Mouse (Mus musculus) MN1 (cell line): ENCODE results near the gene Tex22.
A peak's percentile ranks its signal among the peaks of the same experiment; 100 is the strongest.

Source experiments
- DNase-seq: peaks from one replicate; pipeline ENCODE4 v3.0.0-alpha.2; 2016; ENCODE audit warnings: low spot score

Gene Tex22

GRCm38 (mm10) chr12:113060178-113060577 lies 14.1 kb upstream of the Tex22 start:
- DNase-seq: no peak

DNA sequence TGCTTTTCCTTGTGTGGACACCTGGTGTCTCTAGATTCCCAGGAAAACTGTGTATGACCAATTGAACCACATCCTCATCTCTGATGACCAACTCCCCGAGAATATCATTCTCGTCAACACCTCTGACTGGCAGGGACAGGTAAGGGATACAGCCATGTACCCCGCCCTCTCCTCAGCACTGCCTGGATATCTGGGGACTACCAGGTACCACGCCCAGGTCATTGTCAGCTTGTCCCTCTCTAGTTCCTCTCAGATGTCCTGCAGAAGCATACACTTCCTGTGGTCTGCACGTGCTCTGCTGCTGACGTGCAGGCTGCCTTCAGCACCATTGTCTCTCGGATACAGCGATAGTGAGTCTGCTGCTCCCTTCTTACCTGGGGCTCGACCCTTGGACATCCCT lies 12.7 kb upstream of the Tex22 start:
- no peak for DNase-seq

DNA sequence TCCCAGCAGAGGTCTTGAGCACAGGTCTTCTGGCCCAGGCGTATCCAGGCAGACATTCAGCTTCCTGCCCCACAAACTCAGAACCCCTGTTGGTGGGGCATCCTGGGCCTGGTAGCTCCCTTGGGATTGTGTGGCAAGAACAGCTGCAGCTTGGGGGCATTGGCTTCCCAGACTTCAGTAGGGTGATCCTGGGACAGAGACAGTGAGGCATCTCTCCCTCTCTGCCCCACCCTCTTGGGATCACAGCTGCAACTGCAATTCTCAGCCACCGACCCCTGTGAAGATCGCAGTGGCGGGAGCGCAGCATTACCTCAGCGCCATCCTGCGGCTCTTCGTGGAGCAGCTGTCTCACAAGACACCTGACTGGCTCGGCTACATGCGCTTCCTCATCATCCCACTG lies 12.1 kb upstream of the Tex22 start:
- no peak for DNase-seq

GRCm38 (mm10) chr12:113063700-113064099 lies 10.6 kb upstream of the Tex22 start:
- no peak for DNase-seq

- no peak for DNase-seq
Measured at GRCm38 (mm10) chr12:113068002-113068401, 6.3 kb upstream of the Tex22 start.

DNA sequence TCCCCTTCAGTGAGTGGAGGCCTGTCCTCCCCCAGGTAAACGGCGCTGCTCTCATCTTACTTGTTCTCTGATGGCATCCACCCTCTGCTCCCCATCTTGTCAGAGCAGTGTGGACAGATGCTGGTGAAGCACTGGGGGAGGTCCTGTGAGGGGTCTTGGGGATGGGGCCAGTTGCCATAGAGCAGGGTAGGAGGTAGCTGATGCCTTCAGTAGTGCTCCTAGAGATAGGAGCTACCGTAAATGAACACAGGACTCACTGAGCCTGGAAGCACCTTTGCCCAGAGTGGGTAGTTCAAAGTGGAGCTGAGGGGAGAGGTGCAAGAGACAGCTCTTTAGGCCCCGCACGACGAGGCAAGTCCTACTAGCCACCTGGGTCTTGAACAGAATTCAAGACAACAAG lies 4.9 kb upstream of the Tex22 start:
- DNase-seq: no peak

GRCm38 (mm10) chr12:113071321-113071720 lies 3.0 kb upstream of the Tex22 start:
- no peak for DNase-seq

- no peak for DNase-seq
Measured at GRCm38 (mm10) chr12:113071827-113072226, 2.5 kb upstream of the Tex22 start.

- DNase-seq: peak; percentile 15
Measured at GRCm38 (mm10) chr12:113073420-113074328, 628 bp upstream of the Tex22 start.

- DNase-seq: peak; percentile 84
Measured at GRCm38 (mm10) chr12:113075063-113075454, 757 bp downstream of the Tex22 start.

DNA sequence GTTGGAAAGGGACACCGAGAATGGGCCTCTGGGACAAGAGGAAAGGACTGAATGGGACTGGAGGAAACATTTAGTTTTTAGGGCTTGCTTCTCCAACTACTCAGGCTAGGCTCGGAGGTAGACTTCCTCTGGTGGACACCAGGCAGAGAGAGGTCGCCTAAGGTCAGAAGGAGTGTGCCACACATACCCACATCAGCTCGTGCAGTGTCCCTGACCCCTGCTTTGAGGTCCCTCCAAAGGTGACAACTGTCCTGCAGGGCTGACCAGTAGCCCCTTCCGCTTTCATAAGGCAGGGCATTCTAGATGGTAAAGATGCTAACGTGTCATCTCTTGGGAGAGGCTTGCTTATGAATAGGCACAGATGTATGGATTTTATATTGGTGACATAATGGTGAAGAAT lies 1.2 kb downstream of the Tex22 start:
- no peak for DNase-seq

- DNase-seq: peak; percentile 16
Measured at GRCm38 (mm10) chr12:113087276-113087675, 13.0 kb downstream of the Tex22 start.

DNA sequence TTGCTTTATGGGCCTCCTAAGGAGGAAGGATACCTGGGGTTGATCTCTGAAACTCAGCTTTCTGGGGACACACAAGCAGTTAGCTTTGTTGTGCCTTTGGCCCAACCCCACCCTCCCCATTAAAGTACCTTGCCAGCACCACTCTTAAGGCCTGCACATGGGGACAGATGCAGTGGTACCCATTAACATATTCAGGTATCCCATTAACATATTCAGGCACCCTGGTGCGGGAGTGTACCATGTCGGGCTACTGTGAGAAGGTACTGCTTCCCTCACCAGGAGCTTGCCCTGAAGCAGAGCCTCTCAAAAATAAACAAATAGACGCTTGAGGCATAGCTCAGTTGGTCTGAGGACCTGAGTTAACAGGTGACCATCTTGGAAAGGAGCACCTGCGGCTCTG lies 13.7 kb downstream of the Tex22 start:
- no peak for DNase-seq

- no peak for DNase-seq
Measured at GRCm38 (mm10) chr12:113089107-113089506, 14.8 kb downstream of the Tex22 start.

GRCm38 (mm10) chr12:113090053-113090452 lies 15.8 kb downstream of the Tex22 start:
- DNase-seq: no peak

GRCm38 (mm10) chr12:113097040-113097439 lies 22.7 kb downstream of the Tex22 start:
- no peak for DNase-seq

GRCm38 (mm10) chr12:113097749-113098281 lies 23.5 kb downstream of the Tex22 start, which contains the start of gene Mta1:
Gene Mta1, plus strand, starts transcription at chr12:113098278.
- DNase-seq: peak; percentile 43

DNA sequence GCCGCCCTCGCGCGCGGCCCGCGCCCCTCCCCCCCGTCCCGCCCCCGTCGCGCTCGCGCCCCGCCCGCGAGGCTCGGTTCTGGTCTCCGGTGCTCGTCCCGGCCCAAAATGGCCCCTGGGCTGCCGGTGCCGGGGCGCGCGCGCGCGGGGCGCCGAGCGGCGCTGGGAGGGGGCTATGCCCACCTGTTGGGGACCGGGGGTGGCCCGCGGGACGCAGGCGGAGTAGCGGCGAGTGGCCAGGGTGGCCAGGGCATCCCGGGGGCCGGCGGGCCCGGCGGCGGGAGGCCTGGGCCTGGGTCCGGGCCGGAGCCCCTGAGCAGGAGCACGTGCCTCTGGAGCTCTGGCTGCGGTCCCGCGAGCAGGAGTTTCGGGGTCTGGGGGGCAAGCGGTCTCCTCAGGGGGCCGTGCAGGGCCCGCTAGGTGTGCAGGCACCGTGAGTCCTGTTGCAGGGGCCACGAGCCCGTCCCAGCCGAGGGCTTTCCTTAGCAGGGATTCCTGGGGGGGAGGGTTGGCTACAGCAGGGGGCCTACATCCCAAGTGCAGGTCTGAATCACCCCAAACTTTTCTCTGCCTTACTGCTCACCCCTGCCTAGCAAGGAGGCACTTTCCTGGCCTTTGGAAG lies 24.3 kb downstream of the Tex22 start:
- no peak for DNase-seq

DNA sequence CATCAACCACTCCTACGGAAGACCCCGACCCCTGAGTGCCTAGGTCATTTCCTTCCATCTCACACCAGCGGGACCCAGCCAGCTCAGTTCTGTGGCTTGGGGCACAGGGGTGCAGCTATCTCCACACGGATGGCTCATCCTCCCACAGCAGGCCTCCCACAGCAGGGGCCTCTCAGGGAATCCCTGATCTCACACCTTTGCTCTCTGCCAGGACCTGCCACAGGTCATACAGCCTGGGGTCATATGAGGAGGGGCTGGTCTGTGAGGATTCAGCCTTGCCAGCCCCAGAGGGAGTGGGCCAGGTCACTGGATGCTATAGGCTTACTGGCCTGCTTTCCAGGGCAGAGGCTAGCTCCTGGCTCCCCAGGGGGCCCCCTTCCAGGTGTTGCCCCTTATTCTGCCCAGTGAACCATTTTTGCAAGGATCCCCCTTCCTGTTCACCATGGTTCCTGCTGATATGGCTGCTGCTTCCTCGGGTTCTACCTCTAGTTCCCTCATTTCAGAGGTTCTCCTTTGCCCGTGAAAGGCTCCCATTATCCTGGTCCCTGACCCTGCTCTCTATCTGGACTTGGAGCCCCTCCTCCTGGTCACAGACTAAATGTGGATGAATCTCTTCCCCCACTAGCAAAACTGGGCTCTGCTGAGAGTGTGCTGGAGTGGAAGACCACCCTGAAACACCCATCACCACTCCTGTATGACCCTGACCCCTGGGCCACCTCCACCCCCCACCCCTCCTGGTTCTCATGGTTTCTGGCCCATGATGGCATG lies 25.4 kb downstream of the Tex22 start:
- no peak for DNase-seq

DNA sequence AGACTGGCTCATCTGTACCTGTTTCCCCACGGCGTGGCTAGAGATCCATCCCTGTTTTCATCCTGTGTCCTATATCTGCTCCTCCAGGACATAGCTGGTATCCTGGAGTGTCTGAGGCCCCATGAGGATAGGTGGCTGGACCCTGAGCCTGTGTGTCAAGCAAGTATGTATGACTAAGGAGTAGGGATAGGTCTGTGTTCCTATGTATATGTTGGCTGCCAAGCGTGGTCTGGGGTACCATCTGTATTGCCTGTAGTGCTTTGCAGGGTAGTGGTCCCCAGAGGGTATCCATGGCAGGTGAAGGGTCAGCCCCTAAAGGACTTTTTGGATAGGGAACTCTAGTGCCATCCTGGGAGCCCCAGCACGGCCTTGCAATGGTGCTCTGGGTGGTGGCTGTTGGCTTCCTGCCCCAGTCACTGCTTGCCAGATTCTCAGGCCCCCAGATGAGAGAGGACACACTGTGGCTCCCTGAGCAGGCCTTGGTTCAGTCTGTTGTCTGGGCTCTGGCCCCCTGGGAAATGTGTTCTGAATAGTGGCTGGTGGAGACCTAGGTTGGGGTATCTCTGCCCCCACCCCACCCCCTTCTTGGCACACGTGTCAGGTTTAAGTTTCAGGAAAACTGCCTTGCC lies 26.3 kb downstream of the Tex22 start:
- DNase-seq: peak; percentile 13

- no peak for DNase-seq
Measured at GRCm38 (mm10) chr12:113101251-113101960, 27.1 kb downstream of the Tex22 start.
